Mouse (Mus musculus) c-Kit-positive CD71-positive TER-119-positive erythroid progenitor cells, embryonic 14.5 days (primary cell): Measurements from ENCODE around the gene Tfb1m.

Source experiments
- DNase-seq: peaks from one replicate; pipeline ENCODE4 v3.0.0-alpha.2; 2013; ENCODE audit warnings: low spot score

The Tfb1m gene

GRCm38 (mm10) chr17:3514316-3514715 is 43.3 kb downstream of the Tfb1m start:
- DNase-seq, result no peak

- DNase-seq, result peak; percentile 37
Measured at GRCm38 (mm10) chr17:3509841-3510240, 47.7 kb downstream of the Tfb1m start.

- DNase-seq, result no peak
Measured at GRCm38 (mm10) chr17:3506508-3506907, 51.1 kb downstream of the Tfb1m start.

- no peak for DNase-seq
Measured at GRCm38 (mm10) chr17:3505711-3506110, 51.9 kb downstream of the Tfb1m start.

GRCm38 (mm10) chr17:3500936-3501335 is 56.6 kb downstream of the Tfb1m start:
- no peak for DNase-seq

- DNase-seq, result no peak
Measured at GRCm38 (mm10) chr17:3500076-3500475, 57.5 kb downstream of the Tfb1m start.

GRCm38 (mm10) chr17:3499468-3499867 is 58.1 kb downstream of the Tfb1m start:
- DNase-seq, result no peak

- no peak for DNase-seq
Measured at GRCm38 (mm10) chr17:3498580-3498979, 59.0 kb downstream of the Tfb1m start.

GRCm38 (mm10) chr17:3498086-3498485 is 59.5 kb downstream of the Tfb1m start:
- peak; percentile 35 for DNase-seq

GRCm38 (mm10) chr17:3496080-3496479 is 61.5 kb downstream of the Tfb1m start:
- no peak for DNase-seq

GRCm38 (mm10) chr17:3495576-3495975 is 62.0 kb downstream of the Tfb1m start:
- DNase-seq, result no peak

GRCm38 (mm10) chr17:3491667-3492066 is 65.9 kb downstream of the Tfb1m start:
- no peak for DNase-seq

- no peak for DNase-seq
Measured at GRCm38 (mm10) chr17:3491065-3491464, 66.5 kb downstream of the Tfb1m start.

GRCm38 (mm10) chr17:3490216-3490895 is 67.2 kb downstream of the Tfb1m start:
- DNase-seq, result no peak

- no peak for DNase-seq
Measured at GRCm38 (mm10) chr17:3487721-3488601, 69.6 kb downstream of the Tfb1m start.

GRCm38 (mm10) chr17:3487211-3487610 is 70.4 kb downstream of the Tfb1m start:
- no peak for DNase-seq

- DNase-seq, result no peak
Measured at GRCm38 (mm10) chr17:3485851-3486250, 71.7 kb downstream of the Tfb1m start.

GRCm38 (mm10) chr17:3483091-3483490 is 74.5 kb downstream of the Tfb1m start:
- DNase-seq, result no peak

- DNase-seq, result no peak
Measured at GRCm38 (mm10) chr17:3481576-3482575, 75.7 kb downstream of the Tfb1m start.

- DNase-seq, result no peak
Measured at GRCm38 (mm10) chr17:3476546-3476945, 81.0 kb downstream of the Tfb1m start.

- DNase-seq, result no peak
Measured at GRCm38 (mm10) chr17:3472018-3472417, 85.6 kb downstream of the Tfb1m start.
